Mouse (Mus musculus) limb, embryonic 14.5 days (tissue): ENCODE measurements around the gene Gm37240. TPM values are rescaled to one million over a fixed set of nuclear protein-coding genes. Genes with fewer than 3 reads are reported as not detected.

Source experiments
- ATAC-seq: fragments of 200-750 bp; cut with Nextera tagmentation; 2 replicates; pipeline ENCODE4 v1.8.0; 2017; ENCODE audit warnings: low read depth, moderate number of reproducible peaks, moderate TSS enrichment; ENCODE audit not compliant: low FRiP score
- DNase-seq: peaks from one replicate; pipeline ENCODE4 v3.0.0-alpha.2; 2015; ENCODE audit warnings: low spot score
- H3K27ac ChIP-seq: fragments of 300-500 bp; sonication (generic); replicated peaks from 2 replicates; pipeline ENCODE4 v1.5.1; 2014; ENCODE audit warnings: low read depth, mild to moderate bottlenecking, low read length, moderate library complexity, mixed read lengths
- H3K27me3 ChIP-seq: fragments of 300-500 bp; sonication (generic); 2 replicates; pipeline ENCODE4 v1.6.1; 2014; ENCODE audit warnings: low read length, mixed read lengths; ENCODE audit not compliant: control insufficient read depth, insufficient read depth
- H3K36me3 ChIP-seq: fragments of 300-500 bp; sonication (generic); 2 replicates; pipeline ENCODE4 v1.6.1; 2014; ENCODE audit warnings: mild to moderate bottlenecking, low read length, moderate library complexity, mixed read lengths; ENCODE audit not compliant: control insufficient read depth, insufficient read depth
- H3K4me1 ChIP-seq: fragments of 300-500 bp; sonication (generic); 2 replicates; pipeline ENCODE4 v1.6.1; 2014; ENCODE audit warnings: antibody characterized with exemption, low read length, mixed read lengths; ENCODE audit not compliant: control insufficient read depth, insufficient read depth
- H3K4me2 ChIP-seq: fragments of 300-500 bp; sonication (generic); replicated peaks from 2 replicates; pipeline ENCODE4 v1.6.1; 2014; ENCODE audit warnings: low read depth, mild to moderate bottlenecking, low read length, moderate library complexity; ENCODE audit not compliant: severe bottlenecking
- H3K4me3 ChIP-seq: fragments of 300-500 bp; sonication (generic); replicated peaks from 2 replicates; pipeline ENCODE4 v1.5.1; 2014; ENCODE audit warnings: low read length
- H3K9ac ChIP-seq: fragments of 300-500 bp; sonication (generic); 2 replicates; pipeline ENCODE4 v1.6.1; 2014; ENCODE audit warnings: mild to moderate bottlenecking, low read depth, low read length, moderate library complexity; ENCODE audit not compliant: severe bottlenecking
- H3K9me3 ChIP-seq: fragments of 300-500 bp; sonication (generic); 2 replicates; pipeline ENCODE4 v1.6.1; 2016; ENCODE audit warnings: low read length; ENCODE audit not compliant: control insufficient read depth
- POLR2A ChIP-seq: fragments of 200-500 bp; IDR thresholded peaks from 2 replicates; pipeline ENCODE4 v1.8.0; 2012; ENCODE audit warnings: inconsistent platforms, mild to moderate bottlenecking, moderate library complexity, borderline replicate concordance; ENCODE audit not compliant: insufficient read depth, insufficient read length; ENCODE audit errors: extremely low read depth
- WGBS: fragments of 180-500 bp; shearing (Covaris S2); extraction: QIAGEN DNeasy Blood & Tissue Kit; methylation state at CpG from one replicate; pipeline ENCODE4 v1.1.7; 2014; 5-methylcytosine and 5-hydroxymethylcytosine counted together
- polyA plus RNA-seq, 2 experiments: library from polyadenylated mRNA; depleted of rRNA in 1 of 2; stranded (reverse) in 1 of 2; unstranded in 1 of 2; fragments of >200 nt; fragmentation: Nextera tagmentation in 1 of 2; extraction: Ambion mirVana in 1 of 2; gene quantifications; 2 replicates each; pipeline versions ENCODE4 v1.2.1 to v1.2.3; 2012 to 2014

Gm37240 gene
- polyA plus RNA-seq, 2 experiments, result 2.0 to 13.4 TPM

DNA sequence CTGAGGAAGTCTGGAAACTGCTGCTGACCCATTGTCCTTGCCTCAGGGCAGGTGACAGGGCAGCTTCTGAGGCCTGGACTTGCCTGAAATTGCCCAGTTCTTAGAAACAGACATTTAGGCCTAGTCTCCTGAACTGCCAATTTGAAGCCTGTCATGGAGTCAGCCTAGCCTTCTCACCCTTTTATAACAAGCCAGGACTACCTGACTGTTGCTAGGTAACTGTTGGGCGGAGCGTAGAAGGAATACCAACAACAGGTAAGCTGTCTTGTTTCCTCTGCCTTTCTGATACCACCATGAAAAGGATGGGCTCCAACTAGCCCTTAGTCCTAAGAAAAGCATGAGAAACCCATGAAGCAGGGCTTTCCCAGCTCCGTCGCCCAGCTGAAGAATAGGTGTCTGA, 570.0 kb downstream of the Gm37240 start:
- Histone ChIP-seq H3K4me1 (peaks cover 11% of the 10 kb centered on the region), H3K27me3 (no peaks in the 10 kb centered on the region), H3K4me2 (no peak overlapping the region), H3K36me3 (no peaks in the 10 kb centered on the region), H3K9ac (no peak overlapping the region), H3K9me3 (no peaks in the 10 kb centered on the region), H3K4me3 (no peak overlapping the region), H3K27ac (no peak overlapping the region)
- 93% methylated on average over 4 of the region's 4 CpGs for WGBS
- DNase-seq, result no peak
- no peak for TF ChIP-seq POLR2A
- ATAC-seq, result no peak

DNA sequence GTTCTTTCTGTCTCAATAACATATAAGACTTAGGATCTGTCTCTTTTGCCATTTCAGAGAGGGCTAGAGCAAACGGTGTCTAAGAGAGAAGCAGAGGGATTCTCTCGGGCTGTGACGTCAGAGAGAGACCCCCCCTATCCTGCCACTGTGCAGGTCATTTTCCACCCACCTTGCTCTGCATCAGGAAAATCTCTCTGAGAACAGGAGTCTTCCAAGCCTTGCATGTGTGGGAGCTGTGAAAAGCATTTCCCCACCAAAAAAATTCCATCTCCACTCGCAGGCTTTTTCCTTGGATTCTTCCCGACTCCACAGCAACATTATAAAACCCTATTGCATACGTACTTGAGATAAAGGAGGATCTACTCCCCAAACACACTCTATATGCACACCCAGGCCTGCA, 572.4 kb downstream of the Gm37240 start:
- H3K9me3 ChIP-seq, result no peaks in the 10 kb centered on the region
- no peak for TF ChIP-seq POLR2A
- no peak overlapping the region for H3K27ac ChIP-seq
- peaks cover 11% of the 10 kb centered on the region for H3K4me1 ChIP-seq
- H3K27me3 ChIP-seq, result no peaks in the 10 kb centered on the region
- H3K36me3 ChIP-seq, result no peaks in the 10 kb centered on the region
- no peak overlapping the region for H3K4me3 ChIP-seq
- ATAC-seq (no peak), DNase-seq (no peak)
- no peak overlapping the region for H3K4me2 ChIP-seq
- WGBS, result 86% methylated on average over 6 of the region's 6 CpGs
- H3K9ac ChIP-seq, result no peak overlapping the region

DNA sequence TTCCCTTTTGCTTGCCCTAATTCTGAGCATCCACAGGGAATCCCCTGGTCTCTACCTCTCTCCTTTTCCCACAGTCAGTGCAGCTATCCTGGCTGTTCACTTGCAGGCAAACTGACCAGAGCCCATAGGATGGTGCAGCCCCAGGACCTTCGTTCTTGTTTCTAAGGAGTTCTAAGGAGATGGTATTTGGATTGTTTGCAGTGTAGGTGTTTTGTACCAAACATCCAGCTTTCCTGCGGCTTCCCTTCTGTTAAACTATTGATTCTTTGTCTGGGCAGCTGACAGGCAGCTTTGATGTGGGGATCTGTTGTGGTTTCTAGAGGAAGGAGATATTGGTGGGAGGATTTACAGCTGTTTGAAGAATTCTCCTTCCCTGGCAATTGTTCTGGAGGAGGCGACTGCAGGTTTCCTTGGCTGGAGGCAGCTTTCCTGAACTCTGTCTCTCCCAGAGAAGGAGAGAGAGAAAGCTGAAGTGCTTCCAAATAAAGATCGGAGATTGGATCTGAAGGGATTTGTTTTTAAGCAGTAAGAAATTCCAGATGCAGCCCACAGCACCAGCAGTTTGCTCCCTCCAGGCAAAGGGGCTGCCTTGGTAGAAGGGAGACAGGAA, 573.6 kb downstream of the Gm37240 start:
- no peaks in the 10 kb centered on the region for H3K36me3 ChIP-seq
- H3K9me3 ChIP-seq, result no peaks in the 10 kb centered on the region
- H3K4me3 ChIP-seq, result no peak overlapping the region
- peak overlapping the region; percentile 18; the same call in 1 of the 2 replicates for H3K4me2 ChIP-seq
- 9% methylated on average over 4 of the region's 4 CpGs for WGBS
- peak overlapping the region; percentile 33; the same call in 1 of the 2 replicates for H3K27ac ChIP-seq
- DNase-seq, result peak; percentile 16
- peaks cover 11% of the 10 kb centered on the region for H3K4me1 ChIP-seq
- no peak for ATAC-seq
- no peak overlapping the region for H3K9ac ChIP-seq
- no peak for TF ChIP-seq POLR2A
- H3K27me3 ChIP-seq, result no peaks in the 10 kb centered on the region

DNA sequence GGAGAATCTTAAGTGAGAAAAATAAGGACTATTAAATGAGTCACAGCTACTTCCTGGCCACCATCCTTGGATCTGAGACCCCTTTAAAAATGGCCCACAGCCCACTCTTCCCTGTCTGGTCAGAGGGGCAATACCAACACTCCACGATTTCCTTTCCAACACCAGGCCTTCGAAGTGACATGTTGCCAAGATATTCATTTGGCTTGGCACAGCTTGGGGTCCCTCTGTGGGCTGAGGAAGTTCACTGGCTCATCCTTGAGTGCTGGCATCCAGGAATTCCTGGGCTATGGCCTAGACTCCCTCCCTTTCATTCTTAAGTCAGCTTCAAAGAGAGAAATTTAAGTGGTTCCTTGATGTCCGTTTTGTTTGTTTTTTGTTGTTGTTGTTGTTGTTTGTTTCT, 576.1 kb downstream of the Gm37240 start:
- Histone ChIP-seq H3K4me3 (no peak overlapping the region), H3K9me3 (no peaks in the 10 kb centered on the region), H3K36me3 (no peaks in the 10 kb centered on the region), H3K4me2 (no peak overlapping the region), H3K27me3 (no peaks in the 10 kb centered on the region), H3K4me1 (peaks cover 11% of the 10 kb centered on the region), H3K9ac (no peak overlapping the region), H3K27ac (no peak overlapping the region)
- ATAC-seq (no peak), DNase-seq (no peak)
- WGBS, result 93% methylated on average over 3 of the region's 3 CpGs
- no peak for TF ChIP-seq POLR2A

DNA sequence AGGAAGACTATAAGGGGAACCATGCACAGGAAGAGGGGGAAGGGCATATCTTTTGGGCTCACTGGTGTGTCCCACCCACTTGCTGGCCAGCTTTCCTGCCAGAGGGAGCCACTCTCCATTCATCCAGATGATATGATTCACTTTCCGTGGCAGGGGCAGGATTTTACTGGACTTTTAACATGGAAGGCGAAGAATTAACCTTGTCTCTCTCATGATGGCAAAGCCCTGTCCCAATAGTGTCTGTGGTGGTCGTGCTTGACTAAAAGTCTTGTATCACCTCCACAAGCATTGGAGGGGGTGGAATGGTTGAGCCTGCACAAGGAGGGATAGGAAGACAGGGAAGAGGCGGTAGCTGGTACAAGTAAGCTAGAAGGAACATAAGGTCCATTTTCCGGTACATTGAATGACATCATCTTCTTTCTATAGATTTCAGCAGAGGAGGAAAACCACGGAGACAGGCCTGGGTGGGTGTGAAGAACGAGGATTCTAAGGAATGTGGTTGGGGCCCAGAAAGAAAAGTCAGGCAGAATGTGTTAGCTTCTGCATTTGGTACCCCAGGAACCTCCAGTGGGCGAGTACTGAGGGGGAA, 576.8 kb downstream of the Gm37240 start:
- no peak for ATAC-seq

More for the DNA sequence above, 576.8 kb downstream of the Gm37240 start:
- no peak for DNase-seq
- H3K9ac ChIP-seq, result no peak overlapping the region
- peaks cover 11% of the 10 kb centered on the region for H3K4me1 ChIP-seq
- no peak overlapping the region for H3K4me3 ChIP-seq
- H3K9me3 ChIP-seq, result no peaks in the 10 kb centered on the region
- H3K36me3 ChIP-seq, result no peaks in the 10 kb centered on the region
- no peak for TF ChIP-seq POLR2A
- 78% methylated on average over 8 of the region's 8 CpGs for WGBS
- no peak overlapping the region for H3K4me2 ChIP-seq
- H3K27me3 ChIP-seq, result no peaks in the 10 kb centered on the region
- no peak overlapping the region for H3K27ac ChIP-seq
